Mouse (Mus musculus): ENCODE results near the gene Rufy1.

GRCm38 (mm10) chr11:50426056-50426455 is 4.9 kb downstream of the Rufy1 start:
- TF ChIP-seq CTCF (IDR thresholded peaks at IDR 0.05; ENCODE audit: control insufficient read depth, insufficient read depth, low read length) = no peak
- TF ChIP-seq POLR2A (IDR thresholded peaks at IDR 0.05; ENCODE audit: borderline replicate concordance, control insufficient read depth, low read depth, low read length) = no peak

Measured in bone marrow, adult 2 months (tissue).